Mouse (Mus musculus): ENCODE results near the gene Itk. TPM values are rescaled to one million over a fixed set of nuclear protein-coding genes. Genes with fewer than 3 reads are reported as not detected.

Gene Itk
- polyA plus RNA-seq, 2 experiments: 0.07 TPM; not detected in 1

DNA sequence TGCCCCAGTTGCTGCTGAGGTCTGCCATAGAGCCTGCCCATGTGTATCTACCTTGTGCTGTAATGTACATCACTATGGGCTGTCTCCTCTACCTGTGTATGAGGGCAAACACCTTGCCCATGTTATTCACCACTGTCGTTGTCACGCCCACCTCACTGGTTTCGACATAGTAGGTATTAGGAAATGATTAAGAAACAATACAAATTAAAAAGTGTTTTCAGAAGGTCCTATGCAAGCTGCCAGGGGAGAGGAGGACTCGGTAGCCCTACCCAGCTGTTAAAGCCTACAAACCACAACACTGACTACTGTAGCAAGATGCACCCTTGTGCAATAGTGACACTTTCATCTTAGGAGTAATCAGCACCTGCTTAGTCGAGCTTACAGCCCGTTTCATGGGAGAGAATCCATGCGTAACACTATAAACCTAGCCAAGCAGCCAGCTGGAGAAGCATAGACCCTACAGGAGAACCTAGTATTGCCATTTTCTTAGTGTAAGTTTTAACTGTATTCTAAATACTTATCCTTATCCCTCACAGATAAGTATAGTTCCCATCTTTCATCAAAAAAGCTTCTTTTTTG is 9.1 kb downstream of the Itk start:
- WGBS (ENCODE audit: insufficient replicate concordance): 72% methylated on average over 7 of the region's 7 CpGs
- no peaks in the 10 kb centered on the region for H3K9me3 ChIP-seq (ENCODE audit: control insufficient read depth, low read length)
- H3K9ac ChIP-seq (replicated peaks): no peak overlapping the region
- DNase-seq (ENCODE audit: low read depth in 3 of 3, low spot score in 3 of 3) (no peak), ATAC-seq (ENCODE audit: insufficient read depth) (no peak)
- no peak overlapping the region for H3K27ac ChIP-seq
- H3K36me3 ChIP-seq (replicated peaks; ENCODE audit: control insufficient read depth, insufficient read depth, low read depth): no peaks in the 10 kb centered on the region
- H3K27me3 ChIP-seq (ENCODE audit: control insufficient read depth, insufficient read depth, low read length): no peaks in the 10 kb centered on the region
- no peak overlapping the region for H3K4me2 ChIP-seq (ENCODE audit: low read depth)
- TF ChIP-seq CTCF (IDR thresholded peaks at IDR 0.05; ENCODE audit: low read depth) (no peak), EP300 (IDR thresholded peaks at IDR 0.05; ENCODE audit: low read depth) (no peak)
- H3K4me1 ChIP-seq (replicated peaks; ENCODE audit: control insufficient read depth in 2 of 2, insufficient read depth in 2 of 2, low read length in 1 of 2): peaks cover 17 to 22% of the 10 kb centered on the region in 2 experiments
- H3K4me3 ChIP-seq (ENCODE audit: insufficient read depth in 1 of 2, low read depth in 2 of 2, low read length in 2 of 2): no peak overlapping the region

GRCm38 (mm10) chr11:46377819-46378782 is 11.2 kb downstream of the Itk start:
- 50% methylated on average over 8 of the region's 8 CpGs for WGBS (ENCODE audit: insufficient replicate concordance)
- H3K4me1 ChIP-seq (replicated peaks; ENCODE audit: control insufficient read depth in 2 of 2, insufficient read depth in 2 of 2, low read length in 1 of 2): peaks cover 17 to 22% of the 10 kb centered on the region in 2 experiments
- H3K9me3 ChIP-seq (ENCODE audit: control insufficient read depth, low read length): no peaks in the 10 kb centered on the region
- H3K9ac ChIP-seq (replicated peaks): no peak overlapping the region
- peak; percentile 73 for TF ChIP-seq EP300 (IDR thresholded peaks at IDR 0.05; ENCODE audit: low read depth)
- no peak for TF ChIP-seq CTCF (IDR thresholded peaks at IDR 0.05; ENCODE audit: low read depth)
- DNase-seq (ENCODE audit: low read depth in 3 of 3, low spot score in 3 of 3) (peak; percentile 47 to 78 (median 70)), ATAC-seq (ENCODE audit: insufficient read depth) (peak; percentile 95)
- H3K27me3 ChIP-seq (ENCODE audit: control insufficient read depth, insufficient read depth, low read length): no peaks in the 10 kb centered on the region
- H3K36me3 ChIP-seq (replicated peaks; ENCODE audit: control insufficient read depth, insufficient read depth, low read depth): no peaks in the 10 kb centered on the region
- peak overlapping the region; percentile 18 for H3K4me2 ChIP-seq (ENCODE audit: low read depth)
- H3K27ac ChIP-seq: peak overlapping the region; percentile 40
- H3K4me3 ChIP-seq (ENCODE audit: insufficient read depth in 1 of 2, low read depth in 2 of 2, low read length in 2 of 2): no peak overlapping the region

GRCm38 (mm10) chr11:46377316-46377715 is 12.0 kb downstream of the Itk start:
- no peaks in the 10 kb centered on the region for H3K27me3 ChIP-seq (ENCODE audit: control insufficient read depth, insufficient read depth, low read length)
- peaks cover 17 to 24% of the 10 kb centered on the region in 2 experiments for H3K4me1 ChIP-seq (replicated peaks; ENCODE audit: control insufficient read depth in 2 of 2, insufficient read depth in 2 of 2, low read length in 1 of 2)
- H3K9me3 ChIP-seq (ENCODE audit: control insufficient read depth, low read length): no peaks in the 10 kb centered on the region
- TF ChIP-seq EP300 (IDR thresholded peaks at IDR 0.05; ENCODE audit: low read depth) (no peak), CTCF (IDR thresholded peaks at IDR 0.05; ENCODE audit: low read depth) (no peak)
- no peak overlapping the region for H3K4me3 ChIP-seq (ENCODE audit: insufficient read depth in 1 of 2, low read depth in 2 of 2, low read length in 2 of 2)
- no peak for DNase-seq (ENCODE audit: low read depth in 3 of 3, low spot score in 3 of 3)
- peak overlapping the region; percentile 18; the same call in 1 of the 2 replicates for H3K4me2 ChIP-seq (ENCODE audit: low read depth)
- WGBS (ENCODE audit: insufficient replicate concordance): 68% methylated on average over 1 of the region's 1 CpGs
- ATAC-seq (ENCODE audit: insufficient read depth): no peak
- no peak overlapping the region; the same call in 1 of the 2 replicates for H3K27ac ChIP-seq
- no peak overlapping the region for H3K9ac ChIP-seq (replicated peaks)
- no peaks in the 10 kb centered on the region for H3K36me3 ChIP-seq (replicated peaks; ENCODE audit: control insufficient read depth, insufficient read depth, low read depth)

DNA sequence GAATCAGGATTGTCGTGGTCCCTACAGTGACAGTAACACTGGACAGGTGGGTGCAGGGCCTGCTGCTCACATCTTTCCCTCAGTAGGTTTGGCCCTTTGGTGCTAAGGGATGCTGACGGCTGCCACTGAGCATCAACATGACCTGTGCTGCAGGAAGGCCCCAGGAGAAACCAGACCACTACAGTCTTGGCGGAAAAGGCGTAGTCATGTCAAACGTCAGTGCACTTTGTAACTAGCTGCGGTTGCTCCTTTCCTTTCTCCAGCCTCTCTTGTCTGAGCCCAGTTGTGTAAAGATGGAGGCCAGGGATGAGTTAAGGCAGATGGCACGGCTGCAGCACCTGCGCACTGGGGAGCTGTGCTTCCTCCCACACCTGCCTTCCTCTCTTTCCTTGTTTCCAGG is 14.3 kb downstream of the Itk start:
- Histone ChIP-seq H3K27ac (no peak overlapping the region), H3K4me1 (replicated peaks; ENCODE audit: control insufficient read depth in 2 of 2, insufficient read depth in 2 of 2, low read length in 1 of 2) (peaks cover 17 to 21% of the 10 kb centered on the region in 2 experiments), H3K4me3 (ENCODE audit: insufficient read depth in 1 of 2, low read depth in 2 of 2, low read length in 2 of 2) (no peak overlapping the region), H3K4me2 (ENCODE audit: low read depth) (no peak overlapping the region), H3K36me3 (replicated peaks; ENCODE audit: control insufficient read depth, insufficient read depth, low read depth) (no peaks in the 10 kb centered on the region), H3K9ac (replicated peaks) (no peak overlapping the region), H3K27me3 (ENCODE audit: control insufficient read depth, insufficient read depth, low read length) (no peaks in the 10 kb centered on the region), H3K9me3 (ENCODE audit: control insufficient read depth, low read length) (no peaks in the 10 kb centered on the region)
- ATAC-seq (ENCODE audit: insufficient read depth) (no peak), DNase-seq (ENCODE audit: low read depth in 3 of 3, low spot score in 3 of 3) (no peak)
- TF ChIP-seq EP300 (IDR thresholded peaks at IDR 0.05; ENCODE audit: low read depth) (no peak), CTCF (IDR thresholded peaks at IDR 0.05; ENCODE audit: low read depth) (no peak)
- WGBS (ENCODE audit: insufficient replicate concordance): 65% methylated on average over 8 of the region's 8 CpGs
